Mouse (Mus musculus): ENCODE measurements around the gene Rpusd4.

The Rpusd4 gene

GRCm38 (mm10) chr9:35289992-35290391, 22.3 kb downstream of the Rpusd4 start:
- no peak for DNase-seq

DNA sequence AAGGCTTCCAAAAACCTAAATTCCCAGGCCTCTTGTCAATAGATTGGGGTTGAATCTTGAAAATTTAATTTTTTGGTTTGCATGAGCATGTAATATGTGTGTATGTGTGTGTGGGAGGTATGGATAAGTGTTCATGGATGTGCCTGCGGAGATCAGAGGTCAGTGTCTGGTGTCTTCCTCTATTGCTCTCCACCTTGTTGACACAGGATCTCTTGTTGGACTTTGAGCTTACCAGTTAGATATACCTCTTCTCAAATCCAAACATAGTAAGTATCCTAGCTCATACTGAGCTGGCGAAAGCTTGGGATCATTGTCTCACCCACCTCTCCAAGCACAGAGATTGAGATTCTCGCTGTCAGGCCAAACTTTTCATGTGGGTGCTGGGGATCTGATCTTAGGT, 22.8 kb downstream of the Rpusd4 start:
- no peak for DNase-seq

GRCm38 (mm10) chr9:35290916-35291315, 23.3 kb downstream of the Rpusd4 start:
- no peak for DNase-seq

DNA sequence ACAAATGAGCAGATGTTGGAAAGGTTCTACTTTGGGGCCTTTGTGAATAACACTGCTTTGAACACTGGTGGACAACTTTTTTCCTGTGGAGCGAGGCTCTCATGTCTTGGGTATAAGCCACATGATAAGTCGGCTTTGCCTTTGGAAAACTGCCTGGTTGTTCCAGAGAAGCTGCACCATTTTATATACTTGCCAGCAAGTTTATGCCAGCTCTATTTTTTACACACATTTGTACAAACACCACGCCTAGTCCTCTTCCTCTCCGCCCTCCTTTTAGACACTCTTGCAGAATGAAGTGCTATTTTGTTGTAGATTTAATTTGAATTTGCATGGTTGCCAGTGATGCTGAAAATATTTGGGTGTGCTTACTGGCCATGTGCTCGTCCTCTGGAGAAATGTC, 25.8 kb downstream of the Rpusd4 start:
- no peak for DNase-seq

DNA sequence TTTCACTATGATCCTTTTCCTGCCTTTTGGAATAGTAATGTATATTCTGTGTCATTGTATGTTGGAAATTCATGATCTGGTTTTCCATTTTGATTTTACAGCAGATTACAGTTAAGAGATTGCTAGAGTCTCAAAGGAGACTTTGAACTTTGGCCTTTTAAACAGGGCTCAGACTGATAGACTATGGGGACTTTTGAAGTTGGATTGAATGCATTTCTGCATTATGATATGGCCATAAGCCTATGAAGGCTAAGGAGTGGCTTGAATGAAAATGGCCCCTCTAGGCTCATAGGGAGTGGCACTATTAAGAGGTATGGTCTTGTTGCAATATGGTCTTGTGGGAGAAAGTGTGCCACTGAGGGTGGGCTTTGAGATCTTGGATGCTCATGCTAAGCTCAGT, 30.1 kb downstream of the Rpusd4 start:
- DNase-seq, result no peak

- no peak for DNase-seq
Measured at GRCm38 (mm10) chr9:35302172-35302571, 34.5 kb downstream of the Rpusd4 start.

- DNase-seq, result peak; percentile 78
Measured at GRCm38 (mm10) chr9:35307461-35307860, 39.8 kb downstream of the Rpusd4 start.

DNA sequence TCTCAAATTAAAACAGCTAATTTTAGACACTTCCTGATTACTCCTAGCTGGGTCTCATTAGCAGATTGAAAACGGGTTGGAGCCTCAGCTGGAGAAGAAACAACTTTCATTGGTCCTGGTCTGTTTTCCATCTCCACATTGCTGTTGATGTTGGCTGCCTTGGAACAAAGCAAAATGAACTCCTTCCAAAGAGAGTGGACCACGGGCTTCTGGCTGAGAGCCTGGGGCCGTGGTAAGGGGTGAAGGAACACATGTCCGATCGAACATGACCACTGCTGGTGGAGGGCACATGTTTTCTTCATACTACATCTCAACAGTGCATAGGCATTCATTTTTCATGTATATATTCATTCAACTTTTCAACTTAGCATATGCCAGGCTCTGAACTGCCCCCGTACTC, 42.7 kb downstream of the Rpusd4 start:
- DNase-seq, result no peak

GRCm38 (mm10) chr9:35312516-35312915, 44.9 kb downstream of the Rpusd4 start:
- DNase-seq, result peak; percentile 80

DNA sequence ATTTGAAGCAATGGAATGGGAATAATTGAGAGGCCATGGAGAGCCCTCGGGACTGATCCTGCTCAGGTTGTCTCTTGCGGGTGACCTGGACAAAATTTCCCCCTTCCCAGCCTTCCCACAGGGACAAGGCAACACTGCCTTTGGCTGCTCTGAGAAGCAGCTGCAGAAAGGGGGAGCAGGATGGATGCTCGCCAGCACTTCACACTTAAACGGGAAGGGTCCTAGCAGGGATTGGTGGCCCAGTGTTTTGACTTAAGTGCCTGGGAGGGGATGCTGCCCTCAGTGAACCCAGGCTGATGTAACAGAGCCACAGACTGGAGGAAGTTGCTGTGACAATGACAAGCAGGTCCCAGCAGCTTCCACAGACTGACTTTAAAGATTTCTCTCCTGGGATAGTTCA, 45.9 kb downstream of the Rpusd4 start:
- no peak for DNase-seq

GRCm38 (mm10) chr9:35314254-35314653, 46.6 kb downstream of the Rpusd4 start:
- DNase-seq, result no peak

GRCm38 (mm10) chr9:35316771-35317211, 49.1 kb downstream of the Rpusd4 start:
- DNase-seq, result no peak

GRCm38 (mm10) chr9:35317233-35317980, 49.7 kb downstream of the Rpusd4 start:
- no peak for DNase-seq

GRCm38 (mm10) chr9:35318537-35319172, 51.0 kb downstream of the Rpusd4 start:
- DNase-seq, result no peak

DNA sequence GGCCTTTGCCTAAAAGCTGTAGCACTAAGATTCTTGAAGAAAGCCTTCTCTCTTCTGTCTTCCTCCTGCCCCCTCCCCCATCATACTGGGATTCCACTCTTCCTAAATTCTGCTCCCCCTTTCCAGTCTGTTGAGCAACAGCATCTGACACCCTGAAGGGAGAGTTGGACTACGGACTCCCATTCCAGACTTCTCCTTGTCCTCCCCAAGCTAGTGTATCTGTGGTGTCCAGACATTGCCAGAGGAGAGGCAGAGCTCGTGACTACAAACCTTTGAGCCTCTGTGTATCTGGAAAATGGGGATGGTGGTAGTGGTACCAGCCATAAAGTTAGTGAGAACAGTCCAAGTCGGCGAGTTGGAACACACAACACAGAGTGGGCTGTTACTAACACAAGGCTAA, 52.6 kb downstream of the Rpusd4 start:
- no peak for DNase-seq

DNA sequence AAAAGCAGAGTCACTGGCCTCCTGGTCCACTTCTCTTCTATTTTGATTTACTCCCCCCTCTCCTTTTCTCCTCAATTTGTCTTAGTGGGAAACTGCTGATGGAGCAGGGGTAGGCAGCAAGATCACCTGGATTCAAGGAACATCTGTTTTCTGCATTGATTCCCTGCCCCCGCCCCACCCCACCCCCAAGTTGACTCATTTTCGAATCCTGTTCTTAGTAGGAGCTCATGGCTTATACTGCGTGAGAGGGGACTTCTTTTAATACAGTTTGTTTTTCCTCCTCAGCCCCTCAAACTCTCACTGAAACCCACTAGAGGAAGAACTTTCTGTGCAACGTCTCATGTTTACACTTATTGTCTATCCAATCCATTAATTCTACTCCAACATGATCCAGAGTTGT, 56.3 kb downstream of the Rpusd4 start:
- no peak for DNase-seq

DNA sequence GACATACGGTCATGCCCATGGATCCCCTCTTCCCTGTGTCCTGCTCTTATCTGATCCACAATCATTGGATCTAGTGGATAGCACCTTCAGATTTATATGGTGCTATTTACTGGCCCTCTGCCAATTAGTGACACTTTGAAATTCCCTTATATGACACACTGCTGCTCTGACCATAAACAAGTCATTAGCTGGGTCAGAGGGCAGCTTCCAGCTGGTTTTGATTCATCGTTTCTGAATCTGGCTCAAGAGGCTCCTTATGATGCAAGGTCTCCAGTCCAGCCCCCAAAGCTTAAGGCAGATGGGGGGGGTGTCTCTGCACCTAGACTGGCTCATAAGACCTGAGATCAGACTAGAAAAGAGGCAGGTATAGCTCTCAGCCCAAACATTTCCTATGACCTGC, 56.9 kb downstream of the Rpusd4 start:
- DNase-seq, result no peak

DNA sequence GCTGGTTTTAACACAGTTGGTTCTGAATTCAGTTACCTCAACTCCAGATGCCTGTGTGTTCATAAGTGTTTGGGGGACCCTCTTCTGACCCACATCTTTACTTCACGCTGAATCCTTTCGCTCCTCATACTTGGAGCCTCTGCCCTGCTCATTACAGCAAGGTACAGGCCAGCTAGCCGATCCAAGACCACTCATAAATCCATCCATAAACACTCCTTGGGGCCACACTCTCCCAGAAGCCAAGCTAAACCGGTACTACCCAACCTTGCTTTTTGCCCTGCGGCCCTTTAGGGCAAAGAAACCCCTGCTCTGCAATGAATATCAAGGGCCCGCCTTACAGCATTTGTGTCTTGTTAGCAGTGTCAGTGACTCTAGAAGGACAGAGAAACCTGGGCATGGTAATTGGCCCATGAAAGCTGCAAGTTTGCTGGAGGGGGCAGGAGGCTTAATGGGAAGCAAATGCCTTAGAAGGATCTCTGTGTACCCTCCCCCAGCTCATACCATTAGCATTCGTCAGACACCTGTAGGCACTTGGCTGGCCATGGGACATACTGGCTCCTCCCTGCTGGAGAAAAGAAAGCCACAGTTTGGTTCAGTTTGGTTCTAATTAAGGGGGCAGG, 59.1 kb downstream of the Rpusd4 start:
- DNase-seq, result no peak

Measured in cerebellum, adult 11-12 months (tissue).